20 mouse cellular contexts compared by ENCODE assay signal in the genomic region with DNA sequence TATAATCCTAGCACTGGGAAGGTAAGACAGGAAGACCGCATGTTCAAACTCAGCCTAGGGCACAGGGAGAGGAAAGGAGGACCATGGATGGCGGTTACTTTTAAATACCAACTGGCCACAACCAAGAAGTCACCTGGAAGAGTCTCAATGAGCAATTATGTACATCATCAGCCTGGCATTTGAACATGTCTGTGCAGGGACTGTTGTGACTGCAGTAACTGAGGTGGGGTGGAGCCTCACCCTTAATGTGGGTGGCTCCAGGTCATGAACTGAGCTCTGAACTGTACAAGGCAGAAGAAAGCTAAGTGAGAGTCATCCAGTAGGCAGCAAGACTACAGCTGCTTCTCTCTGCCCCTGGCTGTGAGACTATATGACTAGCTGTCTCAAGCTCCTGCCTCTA.
DNase-seq lines count a peak whose midpoint lies in the region; ATAC-seq and TF ChIP-seq lines count a peak whose summit lies in the region.
"Had no signal": no experiment of that assay in that cellular context is flagged by ENCODE, and none has a peak within 500 bp of the region (broad histone marks: within the 10 kb centered on the region; RNA-seq: fewer than 3 reads in every experiment).

No protein-coding gene starts in this region.

- DNase-seq in urinary bladder, adult 18-20 months (ENCODE audit: low spot score in 2 of 2) = peak; percentile 11 to 36
- DNase-seq in urinary bladder, postnatal 4 days (ENCODE audit: low spot score in 2 of 2) = no peak
- peak; percentile 2 for DNase-seq in CD4-positive helper T cell, adult 2 months (ENCODE audit: low read depth, low spot score)
- DNase-seq in fat pad, adult 2 months (ENCODE audit: extremely low read depth, low read depth, low spot score) = peak; percentile 52
- peak; percentile 30 to 39 for DNase-seq in urinary bladder, postnatal 36 days (ENCODE audit: low spot score in 2 of 2)
- no peak for DNase-seq in kidney, postnatal 4 days
- DNase-seq in lung, postnatal 0 days (ENCODE audit: low spot score) = no peak
- DNase-seq: adrenal gland, postnatal 10 days; cerebellum, adult 11-12 months; cerebellum, adult 9-10 months; cerebellum, postnatal 25 days; gastrocnemius, postnatal 36 days; heart, adult 2 months had no signal

- no peaks in the 10 kb centered on the region for H3K27me3 ChIP-seq in lung, postnatal 0 days (replicated peaks; ENCODE audit: insufficient read depth, low read length)
- H3K27me3 ChIP-seq: embryonic facial prominence, embryonic 13.5 days; forebrain, embryonic 15.5 days; hindbrain, embryonic 15.5 days had no signal

- H3K4me1 ChIP-seq in lung, postnatal 0 days (ENCODE audit: insufficient read depth, low read depth, low read length) = no peaks in the 10 kb centered on the region
- H3K4me1 ChIP-seq: embryonic facial prominence, embryonic 13.5 days; forebrain, embryonic 15.5 days; hindbrain, embryonic 10.5 days; hindbrain, embryonic 15.5 days had no signal

- no peak overlapping the region for H3K4me2 ChIP-seq in lung, postnatal 0 days (replicated peaks; ENCODE audit: low read depth, low read length)
- H3K4me2 ChIP-seq: embryonic facial prominence, embryonic 13.5 days; forebrain, embryonic 15.5 days; heart, embryonic 11.5 days; hindbrain, embryonic 15.5 days had no signal

- no peak overlapping the region for H3K9ac ChIP-seq in lung, postnatal 0 days (replicated peaks; ENCODE audit: low read depth)
- H3K9ac ChIP-seq: embryonic facial prominence, embryonic 13.5 days; forebrain, embryonic 15.5 days; hindbrain, embryonic 15.5 days had no signal

- no peak overlapping the region for H3K27ac ChIP-seq in lung, postnatal 0 days (ENCODE audit: low read length)
- H3K27ac ChIP-seq: embryonic facial prominence, embryonic 13.5 days; forebrain, embryonic 15.5 days; heart, adult 2 months; hindbrain, embryonic 10.5 days; hindbrain, embryonic 15.5 days had no signal

- no peaks in the 10 kb centered on the region for H3K9me3 ChIP-seq in lung, postnatal 0 days (ENCODE audit: low read length)
- H3K9me3 ChIP-seq: embryonic facial prominence, embryonic 13.5 days; forebrain, embryonic 15.5 days; G1E; hindbrain, embryonic 10.5 days; hindbrain, embryonic 15.5 days had no signal

- no peak for TF ChIP-seq EP300 in lung, postnatal 0 days (IDR thresholded peaks at IDR 0.05)

- WGBS in lung, postnatal 0 days = 87% methylated on average over 2 of the region's 2 CpGs

- TF ChIP-seq CTCF in lung, postnatal 0 days (IDR thresholded peaks at IDR 0.05) = no peak

- ATAC-seq in lung, postnatal 0 days = no peak
- ATAC-seq: CD4-positive, CD25-positive, alpha-beta regulatory T cell, adult 4 months; forebrain, embryonic 15.5 days had no signal

- H3K36me3 ChIP-seq in lung, postnatal 0 days (ENCODE audit: insufficient read depth, low read length) = no peaks in the 10 kb centered on the region

- no peak overlapping the region for H3K4me3 ChIP-seq in lung, postnatal 0 days (ENCODE audit: low read depth, low read length)
- H3K4me3 ChIP-seq: embryonic facial prominence, embryonic 13.5 days; forebrain, embryonic 15.5 days; heart, adult 2 months; hindbrain, embryonic 10.5 days; hindbrain, embryonic 15.5 days had no signal

Comparison
In these comparisons a context has a peak if more than half of its experiments do, and no peak if none do; other contexts are left out.
1. DNase-seq: peak in urinary bladder, adult 18-20 months (2 of 2), CD4-positive helper T cell, adult 2 months (single experiment), fat pad, adult 2 months (single experiment) and urinary bladder, postnatal 36 days (2 of 2); none in urinary bladder, postnatal 4 days (0 of 2), kidney, postnatal 4 days (0 of 2) and lung, postnatal 0 days (single experiment).